Mouse (Mus musculus) lung, adult 2 months (tissue): ENCODE results near the gene Kcnn3.

Experiments
- CTCF ChIP-seq: fragments of 200-500 bp; IDR thresholded peaks from 2 replicates; pipeline ENCODE4 v1.5.1; 2011; ENCODE audit warnings: mild to moderate bottlenecking, low read length, control low read depth; ENCODE audit not compliant: insufficient read depth
- POLR2A ChIP-seq: fragments of 200-500 bp; IDR thresholded peaks from 2 replicates; pipeline ENCODE4 v1.6.1; 2011; ENCODE audit warnings: low read depth, mild to moderate bottlenecking, control low read depth, low read length, borderline replicate concordance; ENCODE audit errors: extremely low read depth

- no peak for TF ChIP-seq CTCF
- TF ChIP-seq POLR2A, result no peak
Measured at GRCm38 (mm10) chr3:89623531-89623930, 103.6 kb downstream of the Kcnn3 start.
